Mouse (Mus musculus): ENCODE measurements around the gene Tnik.
A peak's percentile ranks its signal among the peaks of the same experiment; 100 is the strongest.

The Tnik gene

GRCm38 (mm10) chr3:28263002-28263947, at the start of gene Tnik:
TSS of gene Tnik (plus strand) at chr3:28263214.
- peak; percentile 88 for DNase-seq

GRCm38 (mm10) chr3:28214886-28215311, 48.1 kb upstream of the Tnik start:
- DNase-seq: no peak

- DNase-seq: no peak
Measured at GRCm38 (mm10) chr3:28217001-28217400, 46.0 kb upstream of the Tnik start.

- DNase-seq: no peak
Measured at GRCm38 (mm10) chr3:28219533-28219932, 43.5 kb upstream of the Tnik start.

- DNase-seq: no peak
Measured at GRCm38 (mm10) chr3:28219964-28220363, 43.0 kb upstream of the Tnik start.

GRCm38 (mm10) chr3:28224437-28225356, 38.3 kb upstream of the Tnik start:
- no peak for DNase-seq

- DNase-seq: peak; percentile 33
Measured at GRCm38 (mm10) chr3:28225357-28225905, 37.6 kb upstream of the Tnik start.

- no peak for DNase-seq
Measured at GRCm38 (mm10) chr3:28226181-28226580, 36.8 kb upstream of the Tnik start.

- DNase-seq: no peak
Measured at GRCm38 (mm10) chr3:28228930-28229329, 34.1 kb upstream of the Tnik start.

- DNase-seq: no peak
Measured at GRCm38 (mm10) chr3:28229503-28229902, 33.5 kb upstream of the Tnik start.

GRCm38 (mm10) chr3:28232885-28233284, 30.1 kb upstream of the Tnik start:
- DNase-seq: no peak

GRCm38 (mm10) chr3:28234179-28234578, 28.8 kb upstream of the Tnik start:
- no peak for DNase-seq

- DNase-seq: no peak
Measured at GRCm38 (mm10) chr3:28236689-28237088, 26.3 kb upstream of the Tnik start.

- no peak for DNase-seq
Measured at GRCm38 (mm10) chr3:28238136-28238535, 24.9 kb upstream of the Tnik start.

- peak; percentile 24 for DNase-seq
Measured at GRCm38 (mm10) chr3:28242561-28242960, 20.5 kb upstream of the Tnik start.

GRCm38 (mm10) chr3:28244244-28244890, 18.6 kb upstream of the Tnik start:
- no peak for DNase-seq

GRCm38 (mm10) chr3:28248255-28248957, 14.6 kb upstream of the Tnik start:
- DNase-seq: no peak

GRCm38 (mm10) chr3:28255711-28256110, 7.3 kb upstream of the Tnik start:
- DNase-seq: no peak

- DNase-seq: peak; percentile 82
Measured at GRCm38 (mm10) chr3:28262371-28263001, 528 bp upstream of the Tnik start.

- DNase-seq: peak; percentile 77
Measured at GRCm38 (mm10) chr3:28263948-28264840, 1.2 kb downstream of the Tnik start.

GRCm38 (mm10) chr3:28264841-28265150, 1.8 kb downstream of the Tnik start:
- DNase-seq: no peak

All from cerebellum, adult 9-11 months (tissue).